Mouse (Mus musculus) embryonic facial prominence, embryonic 13.5 days (tissue): ENCODE data around the gene Rnf148. TPM values are rescaled to one million over a fixed set of nuclear protein-coding genes. Genes with fewer than 3 reads are reported as not detected.

ENCODE experiments used
- polyA plus RNA-seq: library from polyadenylated mRNA; unstranded; fragments of >200 nt; fragmentation: Nextera tagmentation; extraction: Ambion mirVana; gene quantifications from 2 replicates; pipeline ENCODE4 v1.2.1, GENCODE M21; 2015

The Rnf148 gene
- polyA plus RNA-seq, 1 experiment from 2014 or later, result not detected

Other genes starting within 250 kb of the Rnf148 start
- gene Rnf133, start 4.8 kb downstream of the Rnf148 start, polyA plus RNA-seq, result not detected in 2 replicates
- 3.5 and 4.7 TPM in 2 replicates for gene Cadps2, start 184.3 kb upstream of the Rnf148 start, polyA plus RNA-seq